Mouse (Mus musculus) ES-Bruce4 (cell line): ENCODE data around the gene Mcrip1.

ENCODE experiments used
- CTCF ChIP-seq: IDR thresholded peaks from one replicate; pipeline ENCODE4 v1.8.1; 2011; ENCODE audit warnings: low read depth, low read length
- POLR2A ChIP-seq: IDR thresholded peaks from one replicate; pipeline ENCODE4 v1.8.1; 2011; ENCODE audit warnings: low read length; ENCODE audit not compliant: insufficient read depth

- TF ChIP-seq CTCF (no peak), POLR2A (no peak)
Measured at GRCm38 (mm10) chr11:120571122-120571521, 21.6 kb upstream of the Mcrip1 start.
